Mouse (Mus musculus): ENCODE data around the gene Gm49333. TPM values are rescaled to one million over a fixed set of nuclear protein-coding genes. Genes with fewer than 3 reads are reported as not detected.

The Gm49333 gene
- polyA plus RNA-seq (2012; rRNA removed) = 0.16 TPM in 1 of 2 replicates, not detected in the other

- DNase-seq (ENCODE audit: low read depth, low spot score) = peak; percentile 82
- WGBS = under 1% methylated on average over 41 of the region's 41 CpGs
These were observed at the start of gene Gm49333, which contains the start of the genes Eef1akmt4 and Alg3 for GRCm38 (mm10) chr16:20611357-20612227. Gm49333 (plus strand) TSS chr16:20611610. Eef1akmt4 (plus strand) TSS chr16:20611593. Alg3 (minus strand) TSS chr16:20611735.

GRCm38 (mm10) chr16:20565075-20565474 is 46.3 kb upstream of the Gm49333 start:
- DNase-seq (ENCODE audit: low read depth, low spot score) = no peak
- WGBS = 26% methylated on average over 1 of the region's 1 CpGs

- WGBS = 1% methylated on average over 24 of the region's 24 CpGs
- no peak for DNase-seq (ENCODE audit: low read depth, low spot score)
These were observed 22.0 kb upstream of the Gm49333 start, which contains the start of gene Vwa5b2 for GRCm38 (mm10) chr16:20589366-20589938. Vwa5b2 (plus strand) TSS chr16:20589471.

- no peak for DNase-seq (ENCODE audit: low read depth, low spot score)
- 1% methylated on average over 39 of the region's 39 CpGs for WGBS
These were observed 21.3 kb upstream of the Gm49333 start for GRCm38 (mm10) chr16:20589939-20590679.

GRCm38 (mm10) chr16:20590680-20591038 is 20.8 kb upstream of the Gm49333 start:
- WGBS = 2% methylated on average over 17 of the region's 17 CpGs
- DNase-seq (ENCODE audit: low read depth, low spot score) = no peak

- no peak for DNase-seq (ENCODE audit: low read depth, low spot score)
- 5% methylated on average over 48 of the region's 48 CpGs for WGBS
These were observed 20.2 kb upstream of the Gm49333 start for GRCm38 (mm10) chr16:20591076-20591705.

GRCm38 (mm10) chr16:20595060-20595673 is 16.2 kb upstream of the Gm49333 start:
- no peak for DNase-seq (ENCODE audit: low read depth, low spot score)
- 75% methylated on average over 7 of the region's 7 CpGs for WGBS

- no peak for DNase-seq (ENCODE audit: low read depth, low spot score)
- 86% methylated on average over 4 of the region's 4 CpGs for WGBS
These were observed 15.7 kb upstream of the Gm49333 start for GRCm38 (mm10) chr16:20595737-20596136.

- no peak for DNase-seq (ENCODE audit: low read depth, low spot score)
These were observed 14.5 kb upstream of the Gm49333 start for GRCm38 (mm10) chr16:20596687-20597441.

GRCm38 (mm10) chr16:20600511-20600910 is 10.9 kb upstream of the Gm49333 start:
- 70% methylated on average over 5 of the region's 5 CpGs for WGBS
- DNase-seq (ENCODE audit: low read depth, low spot score) = no peak

More at GRCm38 (mm10) chr16:20596687-20597441, 14.5 kb upstream of the Gm49333 start:
- WGBS = 55% methylated on average over 7 of the region's 7 CpGs

- DNase-seq (ENCODE audit: low read depth, low spot score) = no peak
- 61% methylated on average over 9 of the region's 9 CpGs for WGBS
These were observed 6.7 kb upstream of the Gm49333 start for GRCm38 (mm10) chr16:20604705-20605104.

- under 1% methylated on average over 28 of the region's 28 CpGs for WGBS
- no peak for DNase-seq (ENCODE audit: low read depth, low spot score)
These were observed 681 bp upstream of the Gm49333 start for GRCm38 (mm10) chr16:20610501-20611356.

- WGBS = 5% methylated on average over 79 of the region's 83 CpGs
- DNase-seq (ENCODE audit: low read depth, low spot score) = no peak
These were observed 8.4 kb downstream of the Gm49333 start for GRCm38 (mm10) chr16:20619541-20620398.

- no peak for DNase-seq (ENCODE audit: low read depth, low spot score)
- under 1% methylated on average over 9 of the region's 9 CpGs for WGBS
These were observed 9.0 kb downstream of the Gm49333 start for GRCm38 (mm10) chr16:20620399-20620735.

- WGBS = under 1% methylated on average over 32 of the region's 32 CpGs
- no peak for DNase-seq (ENCODE audit: low read depth, low spot score)
These were observed 9.4 kb downstream of the Gm49333 start for GRCm38 (mm10) chr16:20620751-20621190.

- WGBS = under 1% methylated on average over 77 of the region's 92 CpGs
- DNase-seq (ENCODE audit: low read depth, low spot score) = no peak
These were observed 10.0 kb downstream of the Gm49333 start, which contains the start of gene Camk2n2 for GRCm38 (mm10) chr16:20621191-20621990. Camk2n2 (minus strand) TSS chr16:20621287.

Measured in large intestine, adult 2 months (tissue).